In the genomic region with DNA sequence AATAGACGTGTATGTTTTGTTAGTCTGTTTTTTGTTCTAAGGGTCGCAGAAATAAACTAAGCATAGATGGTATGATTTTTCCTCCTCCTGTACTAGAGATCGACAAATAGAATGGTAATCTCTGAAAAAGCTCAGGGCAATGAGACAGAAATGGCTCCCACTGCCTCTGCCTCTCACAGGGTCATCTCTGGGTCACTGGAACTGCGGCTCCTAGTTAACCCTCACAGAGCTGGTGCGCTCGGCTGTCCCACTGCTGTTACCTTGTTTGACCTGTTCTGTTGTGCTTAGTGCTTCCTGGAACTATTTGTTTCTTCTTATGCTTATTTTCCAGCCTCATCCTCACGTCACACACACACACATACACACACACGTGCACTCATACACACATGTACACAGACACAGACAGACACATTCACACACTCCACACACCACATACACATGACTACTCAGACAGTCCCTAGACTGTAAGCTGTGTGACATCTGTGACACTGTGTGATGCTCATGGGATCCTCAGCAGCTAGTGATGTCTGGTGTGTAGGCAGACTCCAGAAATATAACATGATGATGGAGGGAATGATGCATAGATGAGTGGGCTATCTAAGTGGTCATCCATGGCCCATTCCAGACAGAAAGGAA, we compare ENCODE assay signal across 14 mouse cellular contexts. TPM values are rescaled to one million over a fixed set of nuclear protein-coding genes. Genes with fewer than 3 reads are reported as not detected.
"Had no signal": no experiment of that assay in that cellular context is flagged by ENCODE, and none has a peak within 500 bp of the region (broad histone marks: within the 10 kb centered on the region; RNA-seq: fewer than 3 reads in every experiment).

No protein-coding gene starts in this region.

- H3K36me3 ChIP-seq: limb, embryonic 13.5 days; midbrain, embryonic 12.5 days had no signal

- H3K27ac ChIP-seq: kidney, postnatal 0 days; limb, embryonic 13.5 days; liver, embryonic 14.5 days; midbrain, embryonic 12.5 days had no signal

- H3K9me3 ChIP-seq: limb, embryonic 13.5 days; midbrain, embryonic 12.5 days had no signal

- H3K4me3 ChIP-seq: limb, embryonic 13.5 days; midbrain, embryonic 12.5 days had no signal

- DNase-seq: kidney, adult 18-20 months; left cerebral cortex, postnatal 4 days; lung, adult 18-20 months; lung, postnatal 36 days; right cerebral cortex, adult 18-20 months; right cerebral cortex, postnatal 25 days; thymus, postnatal 36 days had no signal

- H3K9ac ChIP-seq: limb, embryonic 13.5 days; liver, embryonic 14.5 days; midbrain, embryonic 12.5 days had no signal

- H3K27me3 ChIP-seq: midbrain, embryonic 12.5 days had no signal

- H3K4me2 ChIP-seq: limb, embryonic 13.5 days; midbrain, embryonic 12.5 days had no signal

- H3K4me1 ChIP-seq: midbrain, embryonic 12.5 days had no signal

- ATAC-seq: lung, postnatal 0 days; midbrain, embryonic 16.5 days had no signal

RNA-seq across cellular contexts. Expression of a gene that starts 13.0 kb away (rescaled TPM):
- total RNA-seq: megakaryocyte-erythroid progenitor cell, adult 5-6 weeks had no signal
